Mouse (Mus musculus) limb, embryonic 14.5 days (tissue): ENCODE measurements around the gene Gm3252. TPM values are rescaled to one million over a fixed set of nuclear protein-coding genes. Genes with fewer than 3 reads are reported as not detected.
"Not testable (repeated sequence)": the region's sequence is repeated elsewhere in the genome, so short reads cannot be mapped to it uniquely, and the experiment has no call there.

Source experiments
- ATAC-seq: fragments of 200-750 bp; cut with Nextera tagmentation; 2 replicates; pipeline ENCODE4 v1.8.0; 2017; ENCODE audit warnings: low read depth, moderate number of reproducible peaks, moderate TSS enrichment; ENCODE audit not compliant: low FRiP score
- DNase-seq: peaks from one replicate; pipeline ENCODE4 v3.0.0-alpha.2; 2015; ENCODE audit warnings: low spot score
- H3K27ac ChIP-seq: fragments of 300-500 bp; sonication (generic); replicated peaks from 2 replicates; pipeline ENCODE4 v1.5.1; 2014; ENCODE audit warnings: low read depth, mild to moderate bottlenecking, low read length, moderate library complexity, mixed read lengths
- H3K27me3 ChIP-seq: fragments of 300-500 bp; sonication (generic); 2 replicates; pipeline ENCODE4 v1.6.1; 2014; ENCODE audit warnings: low read length, mixed read lengths; ENCODE audit not compliant: control insufficient read depth, insufficient read depth
- H3K36me3 ChIP-seq: fragments of 300-500 bp; sonication (generic); 2 replicates; pipeline ENCODE4 v1.6.1; 2014; ENCODE audit warnings: mild to moderate bottlenecking, low read length, moderate library complexity, mixed read lengths; ENCODE audit not compliant: control insufficient read depth, insufficient read depth
- H3K4me1 ChIP-seq: fragments of 300-500 bp; sonication (generic); 2 replicates; pipeline ENCODE4 v1.6.1; 2014; ENCODE audit warnings: antibody characterized with exemption, low read length, mixed read lengths; ENCODE audit not compliant: control insufficient read depth, insufficient read depth
- H3K4me2 ChIP-seq: fragments of 300-500 bp; sonication (generic); replicated peaks from 2 replicates; pipeline ENCODE4 v1.6.1; 2014; ENCODE audit warnings: low read depth, mild to moderate bottlenecking, low read length, moderate library complexity; ENCODE audit not compliant: severe bottlenecking
- H3K4me3 ChIP-seq: fragments of 300-500 bp; sonication (generic); replicated peaks from 2 replicates; pipeline ENCODE4 v1.5.1; 2014; ENCODE audit warnings: low read length
- H3K9ac ChIP-seq: fragments of 300-500 bp; sonication (generic); 2 replicates; pipeline ENCODE4 v1.6.1; 2014; ENCODE audit warnings: mild to moderate bottlenecking, low read depth, low read length, moderate library complexity; ENCODE audit not compliant: severe bottlenecking
- H3K9me3 ChIP-seq: fragments of 300-500 bp; sonication (generic); 2 replicates; pipeline ENCODE4 v1.6.1; 2016; ENCODE audit warnings: low read length; ENCODE audit not compliant: control insufficient read depth
- WGBS: fragments of 180-500 bp; shearing (Covaris S2); extraction: QIAGEN DNeasy Blood & Tissue Kit; methylation state at CpG from one replicate; pipeline ENCODE4 v1.1.7; 2014; 5-methylcytosine and 5-hydroxymethylcytosine counted together
- polyA plus RNA-seq, 2 experiments: library from polyadenylated mRNA; depleted of rRNA in 1 of 2; stranded (reverse) in 1 of 2; unstranded in 1 of 2; fragments of >200 nt; fragmentation: Nextera tagmentation in 1 of 2; extraction: Ambion mirVana in 1 of 2; gene quantifications; 2 replicates each; pipeline versions ENCODE4 v1.2.1 to v1.2.3; 2012 to 2014

Gene Gm3252
- polyA plus RNA-seq (2012; rRNA removed) (0.35 and 0.42 TPM in 2 replicates), polyA plus RNA-seq (2014; fragmentation: Nextera tagmentation; extraction: Ambion mirVana) (0.23 TPM in 1 of 2 replicates, not detected in the other)

GRCm38 (mm10) chr14:4726038-4726880 is at the start of gene Gm3252:
Gm3252 (plus strand) TSS chr14:4726775.
- DNase-seq, H3K9ac ChIP-seq: not testable (repeated sequence)

GRCm38 (mm10) chr14:4708938-4709337 is 17.6 kb upstream of the Gm3252 start, which contains the start of gene Gm7876:
Gm7876 (plus strand) TSS chr14:4709238.
- 65% methylated on average over 1 of the region's 2 CpGs for WGBS
- H3K4me2 ChIP-seq, H3K4me3 ChIP-seq, H3K9ac ChIP-seq, H3K27me3 ChIP-seq, H3K27ac ChIP-seq, ATAC-seq, H3K9me3 ChIP-seq, DNase-seq, H3K4me1 ChIP-seq, H3K36me3 ChIP-seq: not testable (repeated sequence)

More at GRCm38 (mm10) chr14:4726038-4726880, at the start of gene Gm3252:
- H3K4me1 ChIP-seq, H3K36me3 ChIP-seq, ATAC-seq, H3K9me3 ChIP-seq, H3K27ac ChIP-seq, H3K27me3 ChIP-seq: not testable (repeated sequence)
- peak within 1 kb of the TSS; percentile 17; the same call in 1 of the 2 replicates for H3K4me3 ChIP-seq
- 8% methylated on average over 4 of the region's 47 CpGs for WGBS
- H3K4me2 ChIP-seq = peak within 1 kb of the TSS; percentile 39

- H3K9ac ChIP-seq = not testable (repeated sequence)
- no CpG with 5 or more reads among the region's 2 CpGs for WGBS
Observed at GRCm38 (mm10) chr14:4776037-4776436, 49.5 kb downstream of the Gm3252 start, which contains the start of gene Gm9602. Gm9602 (plus strand) TSS chr14:4776337.

More at GRCm38 (mm10) chr14:4776037-4776436, 49.5 kb downstream of the Gm3252 start, which contains the start of gene Gm9602:
- not testable (repeated sequence) for ATAC-seq, H3K27me3 ChIP-seq, H3K4me3 ChIP-seq, H3K36me3 ChIP-seq, H3K27ac ChIP-seq, H3K4me2 ChIP-seq, H3K9me3 ChIP-seq, DNase-seq, H3K4me1 ChIP-seq

Other genes starting within 250 kb of the Gm3252 start
- not detected in 2 replicates for gene Gm3182, start 245.0 kb upstream of the Gm3252 start, polyA plus RNA-seq (2012; rRNA removed)
- gene Gm3182, start 245.0 kb upstream of the Gm3252 start, polyA plus RNA-seq (2014; fragmentation: Nextera tagmentation; extraction: Ambion mirVana) = not detected in 2 replicates
- gene Gm3047, start 171.4 kb upstream of the Gm3252 start, polyA plus RNA-seq (2012; rRNA removed) = not detected in 2 replicates
- gene Gm3047, start 171.4 kb upstream of the Gm3252 start, polyA plus RNA-seq (2014; fragmentation: Nextera tagmentation; extraction: Ambion mirVana) = not detected in 2 replicates
- gene Gm8159, start 94.4 kb upstream of the Gm3252 start, polyA plus RNA-seq (2012; rRNA removed) = not detected in 2 replicates
- gene Gm8159, start 94.4 kb upstream of the Gm3252 start, polyA plus RNA-seq (2014; fragmentation: Nextera tagmentation; extraction: Ambion mirVana) = not detected in 2 replicates
- 0.05 TPM in 1 of 2 replicates, not detected in the other for gene Gm3239, start 62.6 kb upstream of the Gm3252 start, polyA plus RNA-seq (2012; rRNA removed)
- not detected in 2 replicates for gene Gm3239, start 62.6 kb upstream of the Gm3252 start, polyA plus RNA-seq (2014; fragmentation: Nextera tagmentation; extraction: Ambion mirVana)
- gene Gm7876, start 17.5 kb upstream of the Gm3252 start, polyA plus RNA-seq (2012; rRNA removed) = not detected in 2 replicates
- not detected in 2 replicates for gene Gm7876, start 17.5 kb upstream of the Gm3252 start, polyA plus RNA-seq (2014; fragmentation: Nextera tagmentation; extraction: Ambion mirVana)
- gene Gm9602, start 49.6 kb downstream of the Gm3252 start, polyA plus RNA-seq (2012; rRNA removed) = not detected in 2 replicates
- not detected in 2 replicates for gene Gm9602, start 49.6 kb downstream of the Gm3252 start, polyA plus RNA-seq (2014; fragmentation: Nextera tagmentation; extraction: Ambion mirVana)
- gene Gm3269, start 111.3 kb downstream of the Gm3252 start, polyA plus RNA-seq (2012; rRNA removed) = not detected in 2 replicates
- gene Gm3269, start 111.3 kb downstream of the Gm3252 start, polyA plus RNA-seq (2014; fragmentation: Nextera tagmentation; extraction: Ambion mirVana) = not detected in 2 replicates
- gene Gm3264, start 128.8 kb downstream of the Gm3252 start, polyA plus RNA-seq (2012; rRNA removed) = 0.68 TPM in 1 of 2 replicates, not detected in the other
- 0.57 TPM in 1 of 2 replicates, not detected in the other for gene Gm3264, start 128.8 kb downstream of the Gm3252 start, polyA plus RNA-seq (2014; fragmentation: Nextera tagmentation; extraction: Ambion mirVana)
- gene Gm3278, start 165.6 kb downstream of the Gm3252 start, polyA plus RNA-seq (2012; rRNA removed) = 0.09 TPM in 1 of 2 replicates, not detected in the other
- gene Gm3278, start 165.6 kb downstream of the Gm3252 start, polyA plus RNA-seq (2014; fragmentation: Nextera tagmentation; extraction: Ambion mirVana) = not detected in 2 replicates